Mouse (Mus musculus) ES-Bruce4 (cell line): ENCODE results near the gene Slc6a1. TPM values are rescaled to one million over a fixed set of nuclear protein-coding genes. Genes with fewer than 3 reads are reported as not detected.
A peak's percentile ranks its signal among the peaks of the same experiment; 100 is the strongest.

Source experiments
- H3K27ac ChIP-seq: 2 replicates; pipeline ENCODE4 v1.5.1; 2012; ENCODE audit warnings: low read length, inconsistent platforms; ENCODE audit not compliant: insufficient read depth
- H3K27me3 ChIP-seq: 2 replicates; pipeline ENCODE4 v1.6.1; 2012; ENCODE audit warnings: mild to moderate bottlenecking, low read length, inconsistent platforms; ENCODE audit not compliant: control insufficient read depth, poor library complexity, insufficient read depth, severe bottlenecking
- H3K36me3 ChIP-seq: 2 replicates; pipeline ENCODE4 v1.6.1; 2012; ENCODE audit warnings: inconsistent platforms, mild to moderate bottlenecking, low read length, moderate library complexity; ENCODE audit not compliant: control insufficient read depth, poor library complexity, insufficient read depth, severe bottlenecking
- H3K4me1 ChIP-seq: one replicate; pipeline ENCODE4 v1.8.1; 2011; ENCODE audit warnings: low read length; ENCODE audit not compliant: control insufficient read depth, insufficient read depth
- H3K4me3 ChIP-seq: 2 replicates; pipeline ENCODE4 v1.5.1; 2011; ENCODE audit warnings: low read depth, mild to moderate bottlenecking, low read length
- H3K9ac ChIP-seq: 2 replicates; pipeline ENCODE4 v1.6.1; 2012; ENCODE audit warnings: low read depth, mild to moderate bottlenecking, inconsistent platforms; ENCODE audit not compliant: poor library complexity, severe bottlenecking
- H3K9me3 ChIP-seq: replicated peaks from 2 replicates; pipeline ENCODE4 v1.6.1; 2012; ENCODE audit warnings: mild to moderate bottlenecking, low read length, inconsistent platforms; ENCODE audit not compliant: control insufficient read depth, poor library complexity, insufficient read depth, severe bottlenecking
- CTCF ChIP-seq: IDR thresholded peaks from one replicate; pipeline ENCODE4 v1.8.1; 2011; ENCODE audit warnings: low read depth, low read length
- EP300 ChIP-seq: IDR thresholded peaks from 2 replicates; pipeline ENCODE4 v1.6.1; 2011; ENCODE audit warnings: low read depth, low read length; ENCODE audit not compliant: insufficient read depth
- POLR2A ChIP-seq: IDR thresholded peaks from one replicate; pipeline ENCODE4 v1.8.1; 2011; ENCODE audit warnings: low read length; ENCODE audit not compliant: insufficient read depth
- polyA plus RNA-seq: library from polyadenylated mRNA; stranded (reverse); fragments of >200 nt; gene quantifications from 2 replicates; pipeline ENCODE4 v1.2.4, GENCODE M21; 2011; ENCODE audit warnings: low read depth; ENCODE audit not compliant: missing spikeins, insufficient read depth, insufficient read length

Gene Slc6a1
- polyA plus RNA-seq, 1 experiment, result 0.27 TPM

GRCm38 (mm10) chr6:114320511-114320910, 38.1 kb downstream of the Slc6a1 start:
- H3K4me3 ChIP-seq, result no peak overlapping the region

GRCm38 (mm10) chr6:114321146-114321545, 38.7 kb downstream of the Slc6a1 start:
- Histone ChIP-seq H3K9ac (no peak overlapping the region), H3K27me3 (no peaks in the 10 kb centered on the region), H3K9me3 (no peaks in the 10 kb centered on the region), H3K27ac (no peak overlapping the region), H3K36me3 (no peaks in the 10 kb centered on the region), H3K4me1 (no peaks in the 10 kb centered on the region), H3K4me3 (no peak overlapping the region)
- TF ChIP-seq CTCF, result no peak
- TF ChIP-seq POLR2A, result no peak
- TF ChIP-seq EP300, result no peak

More at GRCm38 (mm10) chr6:114320511-114320910, 38.1 kb downstream of the Slc6a1 start:
- Histone ChIP-seq H3K36me3 (no peaks in the 10 kb centered on the region), H3K9me3 (no peaks in the 10 kb centered on the region), H3K4me1 (no peaks in the 10 kb centered on the region), H3K9ac (no peak overlapping the region), H3K27me3 (no peaks in the 10 kb centered on the region), H3K27ac (no peak overlapping the region)
- no peak for TF ChIP-seq CTCF
- no peak for TF ChIP-seq POLR2A
- no peak for TF ChIP-seq EP300

GRCm38 (mm10) chr6:114322914-114323313, 40.5 kb downstream of the Slc6a1 start:
- Histone ChIP-seq H3K27ac (no peak overlapping the region), H3K9me3 (no peaks in the 10 kb centered on the region), H3K4me3 (no peak overlapping the region), H3K36me3 (no peaks in the 10 kb centered on the region), H3K9ac (no peak overlapping the region), H3K27me3 (no peaks in the 10 kb centered on the region), H3K4me1 (no peaks in the 10 kb centered on the region)
- TF ChIP-seq EP300, result no peak

GRCm38 (mm10) chr6:114324808-114325207, 42.4 kb downstream of the Slc6a1 start:
- no peak for TF ChIP-seq CTCF
- TF ChIP-seq POLR2A, result no peak
- no peak for TF ChIP-seq EP300

GRCm38 (mm10) chr6:114329597-114330470, 47.4 kb downstream of the Slc6a1 start:
- Histone ChIP-seq H3K4me3 (no peak overlapping the region), H3K27ac (no peak overlapping the region), H3K9ac (no peak overlapping the region), H3K9me3 (no peaks in the 10 kb centered on the region), H3K4me1 (no peaks in the 10 kb centered on the region), H3K27me3 (no peaks in the 10 kb centered on the region), H3K36me3 (no peaks in the 10 kb centered on the region)
- TF ChIP-seq CTCF (peak; percentile 10), EP300 (no peak)

More at GRCm38 (mm10) chr6:114324808-114325207, 42.4 kb downstream of the Slc6a1 start:
- no peaks in the 10 kb centered on the region for H3K9me3 ChIP-seq
- H3K4me1 ChIP-seq, result no peaks in the 10 kb centered on the region
- no peaks in the 10 kb centered on the region for H3K36me3 ChIP-seq
- H3K27ac ChIP-seq, result no peak overlapping the region
- no peak overlapping the region for H3K4me3 ChIP-seq
- no peak overlapping the region for H3K9ac ChIP-seq
- H3K27me3 ChIP-seq, result no peaks in the 10 kb centered on the region

GRCm38 (mm10) chr6:114331926-114332325, 49.5 kb downstream of the Slc6a1 start:
- H3K9ac ChIP-seq, result no peak overlapping the region
- H3K27me3 ChIP-seq, result no peaks in the 10 kb centered on the region
- no peaks in the 10 kb centered on the region for H3K9me3 ChIP-seq
- no peaks in the 10 kb centered on the region for H3K4me1 ChIP-seq
- H3K4me3 ChIP-seq, result no peak overlapping the region
- H3K27ac ChIP-seq, result no peak overlapping the region
- H3K36me3 ChIP-seq, result no peaks in the 10 kb centered on the region
- TF ChIP-seq POLR2A (no peak), EP300 (no peak), CTCF (no peak)
